Mouse (Mus musculus) embryo, embryonic 9.5 days (tissue): ENCODE results near the gene Ahdc1.

Source experiments
- DNase-seq: peaks from one replicate; pipeline ENCODE4 v3.0.0-alpha.2; 2017; ENCODE audit errors: extremely low spot score

The Ahdc1 gene

GRCm38 (mm10) chr4:133011028-133011820 is at the start of gene Ahdc1:
Ahdc1 (plus strand) TSS chr4:133011260.
- DNase-seq, result peak; percentile 93

GRCm38 (mm10) chr4:132961866-132962265 is 49.2 kb upstream of the Ahdc1 start:
- no peak for DNase-seq

GRCm38 (mm10) chr4:132962628-132963027 is 48.4 kb upstream of the Ahdc1 start:
- DNase-seq, result no peak

GRCm38 (mm10) chr4:132963436-132963835 is 47.6 kb upstream of the Ahdc1 start:
- DNase-seq, result no peak

GRCm38 (mm10) chr4:132964064-132964463 is 47.0 kb upstream of the Ahdc1 start:
- DNase-seq, result no peak

GRCm38 (mm10) chr4:132964473-132964872 is 46.6 kb upstream of the Ahdc1 start:
- no peak for DNase-seq

GRCm38 (mm10) chr4:132968105-132968938 is 42.7 kb upstream of the Ahdc1 start:
- DNase-seq, result no peak

GRCm38 (mm10) chr4:132971601-132972000 is 39.5 kb upstream of the Ahdc1 start:
- no peak for DNase-seq

- DNase-seq, result no peak
These were observed 39.0 kb upstream of the Ahdc1 start for GRCm38 (mm10) chr4:132972101-132972500.

- no peak for DNase-seq
These were observed 38.5 kb upstream of the Ahdc1 start for GRCm38 (mm10) chr4:132972556-132972955.

- DNase-seq, result no peak
These were observed 37.9 kb upstream of the Ahdc1 start for GRCm38 (mm10) chr4:132973186-132973585.

- DNase-seq, result no peak
These were observed 37.2 kb upstream of the Ahdc1 start, which contains the start of gene Fgr for GRCm38 (mm10) chr4:132973814-132974398. Fgr (plus strand) TSS chr4:132974095.

- peak; percentile 77 for DNase-seq
These were observed 36.2 kb upstream of the Ahdc1 start for GRCm38 (mm10) chr4:132974904-132975303.

- no peak for DNase-seq
These were observed 35.3 kb upstream of the Ahdc1 start for GRCm38 (mm10) chr4:132975791-132976190.

- DNase-seq, result no peak
These were observed 34.3 kb upstream of the Ahdc1 start for GRCm38 (mm10) chr4:132976729-132977128.

- DNase-seq, result no peak
These were observed 33.5 kb upstream of the Ahdc1 start for GRCm38 (mm10) chr4:132977597-132977996.

GRCm38 (mm10) chr4:132979186-132979585 is 31.9 kb upstream of the Ahdc1 start:
- no peak for DNase-seq

- no peak for DNase-seq
These were observed 29.4 kb upstream of the Ahdc1 start for GRCm38 (mm10) chr4:132981621-132982020.

GRCm38 (mm10) chr4:132982999-132983398 is 28.1 kb upstream of the Ahdc1 start:
- no peak for DNase-seq

GRCm38 (mm10) chr4:132983664-132984512 is 27.2 kb upstream of the Ahdc1 start:
- peak; percentile 74 for DNase-seq

GRCm38 (mm10) chr4:132988581-132989355 is 22.3 kb upstream of the Ahdc1 start:
- DNase-seq, result no peak
